Mouse (Mus musculus): ENCODE data around the gene Cdh22. TPM values are rescaled to one million over a fixed set of nuclear protein-coding genes. Genes with fewer than 3 reads are reported as not detected.

Gene Cdh22
- polyA plus RNA-seq, 1 experiment from 2014 or later = 0.50 TPM

GRCm38 (mm10) chr2:165253867-165254266 lies 19.2 kb upstream of the Cdh22 start:
- Histone ChIP-seq H3K9ac (ENCODE audit: low read depth, low read length) (no peak overlapping the region), H3K9me3 (ENCODE audit: control insufficient read depth, low read length) (no peaks in the 10 kb centered on the region), H3K27me3 (replicated peaks; ENCODE audit: control insufficient read depth, insufficient read depth, low read length) (peaks cover 12% of the 10 kb centered on the region), H3K4me2 (ENCODE audit: low read depth, low read length) (no peak overlapping the region), H3K36me3 (ENCODE audit: control insufficient read depth, insufficient read depth, low read length) (no peaks in the 10 kb centered on the region), H3K4me3 (ENCODE audit: low read length) (no peak overlapping the region), H3K4me1 (ENCODE audit: control insufficient read depth, insufficient read depth, low read length) (no peaks in the 10 kb centered on the region), H3K27ac (ENCODE audit: low read length) (no peak overlapping the region)
- ATAC-seq = no peak
- 7% methylated on average over 10 of the region's 10 CpGs for WGBS

DNA sequence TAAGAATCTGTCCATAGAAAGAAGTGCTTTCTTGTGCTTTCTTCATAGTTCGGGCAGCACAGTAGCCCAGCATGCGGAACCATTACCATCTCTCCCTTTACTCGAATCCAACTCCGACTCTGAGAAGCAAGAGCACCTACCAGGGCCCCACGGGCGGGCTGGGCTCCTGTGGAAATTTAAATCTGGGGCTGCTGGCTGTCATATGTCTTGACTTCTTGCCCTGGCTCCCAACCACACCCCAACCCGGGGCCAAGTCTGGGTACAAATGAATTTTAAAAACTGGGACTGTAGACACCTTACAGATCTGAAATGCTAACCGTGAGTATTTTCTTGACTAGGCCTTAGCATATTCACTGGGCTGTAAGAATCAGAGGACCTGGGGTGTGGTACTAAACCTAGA lies 18.6 kb upstream of the Cdh22 start:
- no peak overlapping the region for H3K27ac ChIP-seq (ENCODE audit: low read length)
- H3K4me2 ChIP-seq (ENCODE audit: low read depth, low read length) = no peak overlapping the region
- no peaks in the 10 kb centered on the region for H3K9me3 ChIP-seq (ENCODE audit: control insufficient read depth, low read length)
- H3K36me3 ChIP-seq (ENCODE audit: control insufficient read depth, insufficient read depth, low read length) = no peaks in the 10 kb centered on the region
- no peaks in the 10 kb centered on the region for H3K4me1 ChIP-seq (ENCODE audit: control insufficient read depth, insufficient read depth, low read length)
- H3K9ac ChIP-seq (ENCODE audit: low read depth, low read length) = no peak overlapping the region
- 74% methylated on average over 8 of the region's 8 CpGs for WGBS
- H3K4me3 ChIP-seq (ENCODE audit: low read length) = no peak overlapping the region
- no peak for ATAC-seq
- H3K27me3 ChIP-seq (replicated peaks; ENCODE audit: control insufficient read depth, insufficient read depth, low read length) = peaks cover 13% of the 10 kb centered on the region

DNA sequence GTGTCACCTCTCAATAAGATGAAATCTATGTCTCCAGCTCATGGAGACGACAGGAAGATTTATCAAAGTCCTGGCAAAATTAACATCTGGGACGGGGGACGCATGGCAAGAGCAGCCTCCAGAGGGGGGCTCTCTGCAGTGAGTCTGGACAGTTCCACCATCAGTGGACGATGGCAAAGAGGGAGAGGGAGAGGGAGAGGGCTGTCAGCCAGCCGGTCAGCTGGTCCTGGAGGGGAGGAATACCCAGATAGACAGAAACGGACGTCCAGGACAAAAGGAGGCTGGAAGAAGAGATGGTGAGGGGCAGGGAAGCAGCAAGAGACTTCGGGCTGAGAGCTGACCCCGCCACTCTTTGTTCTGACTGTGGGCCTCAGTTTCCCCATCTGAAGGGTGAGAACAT lies 18.1 kb upstream of the Cdh22 start:
- H3K4me3 ChIP-seq (ENCODE audit: low read length) = no peak overlapping the region
- no peak for ATAC-seq

DNA sequence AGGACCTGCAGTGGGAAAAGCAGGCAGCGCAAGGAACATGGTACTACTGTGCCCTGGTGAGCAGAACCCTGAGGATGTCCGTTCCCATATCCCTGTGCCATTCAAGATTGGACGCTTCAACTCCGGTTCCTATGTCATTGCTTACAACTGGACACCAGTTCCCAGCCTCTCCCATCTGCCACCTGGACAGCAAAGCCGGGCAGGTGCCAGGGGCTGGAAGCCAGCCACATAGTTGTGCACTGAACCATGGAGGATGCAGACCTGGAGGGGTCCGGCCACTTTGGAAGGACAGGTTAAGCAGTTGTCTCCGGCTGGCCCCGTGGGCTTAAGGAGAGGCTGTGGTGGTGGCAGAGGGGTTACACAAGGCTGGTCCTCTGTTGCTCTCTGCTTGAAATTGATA lies 17.7 kb upstream of the Cdh22 start:
- H3K9me3 ChIP-seq (ENCODE audit: control insufficient read depth, low read length) = no peaks in the 10 kb centered on the region
- H3K9ac ChIP-seq (ENCODE audit: low read depth, low read length) = no peak overlapping the region
- H3K36me3 ChIP-seq (ENCODE audit: control insufficient read depth, insufficient read depth, low read length) = no peaks in the 10 kb centered on the region
- H3K27me3 ChIP-seq (replicated peaks; ENCODE audit: control insufficient read depth, insufficient read depth, low read length) = peaks cover 15% of the 10 kb centered on the region
- no peaks in the 10 kb centered on the region for H3K4me1 ChIP-seq (ENCODE audit: control insufficient read depth, insufficient read depth, low read length)
- no peak for ATAC-seq
- WGBS = 82% methylated on average over 8 of the region's 8 CpGs
- no peak overlapping the region for H3K27ac ChIP-seq (ENCODE audit: low read length)
- no peak overlapping the region for H3K4me3 ChIP-seq (ENCODE audit: low read length)
- no peak overlapping the region for H3K4me2 ChIP-seq (ENCODE audit: low read depth, low read length)

More for the DNA sequence above, 18.1 kb upstream of the Cdh22 start:
- Histone ChIP-seq H3K9me3 (ENCODE audit: control insufficient read depth, low read length) (no peaks in the 10 kb centered on the region), H3K4me1 (ENCODE audit: control insufficient read depth, insufficient read depth, low read length) (no peaks in the 10 kb centered on the region), H3K36me3 (ENCODE audit: control insufficient read depth, insufficient read depth, low read length) (no peaks in the 10 kb centered on the region), H3K9ac (ENCODE audit: low read depth, low read length) (no peak overlapping the region), H3K27me3 (replicated peaks; ENCODE audit: control insufficient read depth, insufficient read depth, low read length) (peaks cover 15% of the 10 kb centered on the region), H3K4me2 (ENCODE audit: low read depth, low read length) (no peak overlapping the region), H3K27ac (ENCODE audit: low read length) (no peak overlapping the region)
- 48% methylated on average over 9 of the region's 9 CpGs for WGBS

DNA sequence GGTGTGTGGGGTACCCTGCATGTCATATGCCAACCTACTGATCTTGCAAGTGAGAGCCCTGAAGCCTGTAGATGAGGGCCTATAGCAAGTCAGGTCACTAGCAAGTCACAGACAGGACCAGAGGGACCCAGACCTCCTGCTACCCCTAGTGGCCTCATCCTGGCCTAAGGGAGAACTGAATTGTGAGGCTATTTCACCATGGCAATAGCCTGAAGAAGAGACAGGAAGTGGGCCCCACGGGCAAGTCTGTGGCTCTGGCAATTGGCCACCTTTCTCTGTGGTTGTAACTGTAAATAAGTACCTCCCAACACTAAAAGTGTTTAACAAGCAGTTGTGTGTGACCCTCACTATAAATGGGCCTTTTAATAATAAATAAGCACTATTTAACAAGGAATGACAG lies 16.2 kb upstream of the Cdh22 start:
- Histone ChIP-seq H3K4me1 (ENCODE audit: control insufficient read depth, insufficient read depth, low read length) (no peaks in the 10 kb centered on the region), H3K27ac (ENCODE audit: low read length) (no peak overlapping the region), H3K9me3 (ENCODE audit: control insufficient read depth, low read length) (no peaks in the 10 kb centered on the region), H3K36me3 (ENCODE audit: control insufficient read depth, insufficient read depth, low read length) (no peaks in the 10 kb centered on the region), H3K27me3 (replicated peaks; ENCODE audit: control insufficient read depth, insufficient read depth, low read length) (peaks cover 19% of the 10 kb centered on the region), H3K4me3 (ENCODE audit: low read length) (no peak overlapping the region), H3K4me2 (ENCODE audit: low read depth, low read length) (no peak overlapping the region), H3K9ac (ENCODE audit: low read depth, low read length) (no peak overlapping the region)
- 45% methylated on average over 1 of the region's 1 CpGs for WGBS
- ATAC-seq = no peak

- Histone ChIP-seq H3K36me3 (ENCODE audit: control insufficient read depth, insufficient read depth, low read length) (no peaks in the 10 kb centered on the region), H3K27me3 (replicated peaks; ENCODE audit: control insufficient read depth, insufficient read depth, low read length) (peaks cover 24% of the 10 kb centered on the region), H3K4me2 (ENCODE audit: low read depth, low read length) (no peak overlapping the region), H3K9me3 (ENCODE audit: control insufficient read depth, low read length) (no peaks in the 10 kb centered on the region), H3K4me3 (ENCODE audit: low read length) (no peak overlapping the region), H3K9ac (ENCODE audit: low read depth, low read length) (no peak overlapping the region), H3K27ac (ENCODE audit: low read length) (no peak overlapping the region), H3K4me1 (ENCODE audit: control insufficient read depth, insufficient read depth, low read length) (no peaks in the 10 kb centered on the region)
- peak; percentile 56; the same call in 1 of the 2 replicates for ATAC-seq
- WGBS = 31% methylated on average over 3 of the region's 3 CpGs
These were observed 14.3 kb upstream of the Cdh22 start for GRCm38 (mm10) chr2:165248967-165249366.

DNA sequence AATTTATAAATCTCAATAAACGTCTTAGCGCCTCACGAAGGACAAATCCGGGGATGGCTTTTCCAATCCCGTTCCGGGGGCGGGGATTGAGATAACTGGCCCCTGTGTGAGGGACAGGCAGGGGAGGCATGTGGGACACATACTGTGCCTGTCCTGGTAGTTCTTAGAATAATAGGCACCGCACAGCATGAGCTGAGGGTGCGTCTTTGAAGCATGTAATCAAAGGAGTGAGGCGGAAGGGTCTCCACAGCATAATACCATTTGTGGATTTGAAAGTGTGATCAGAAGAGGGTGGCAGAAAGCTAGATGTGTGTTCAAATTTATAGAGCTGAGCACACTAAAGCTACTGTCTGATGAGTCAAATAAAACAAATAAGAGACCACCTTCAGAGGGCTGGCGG lies 11.7 kb upstream of the Cdh22 start:
- no peak overlapping the region for H3K9ac ChIP-seq (ENCODE audit: low read depth, low read length)
- no peak overlapping the region for H3K4me3 ChIP-seq (ENCODE audit: low read length)
- no peaks in the 10 kb centered on the region for H3K36me3 ChIP-seq (ENCODE audit: control insufficient read depth, insufficient read depth, low read length)
- ATAC-seq = no peak
- WGBS = 17% methylated on average over 11 of the region's 11 CpGs
- H3K27me3 ChIP-seq (replicated peaks; ENCODE audit: control insufficient read depth, insufficient read depth, low read length) = peaks cover 45% of the 10 kb centered on the region
- no peaks in the 10 kb centered on the region; the same call in 1 of the 2 replicates for H3K9me3 ChIP-seq (ENCODE audit: control insufficient read depth, low read length)
- no peak overlapping the region for H3K4me2 ChIP-seq (ENCODE audit: low read depth, low read length)
- no peak overlapping the region for H3K27ac ChIP-seq (ENCODE audit: low read length)
- no peaks in the 10 kb centered on the region for H3K4me1 ChIP-seq (ENCODE audit: control insufficient read depth, insufficient read depth, low read length)

- no peak overlapping the region for H3K27ac ChIP-seq (ENCODE audit: low read length)
- H3K4me2 ChIP-seq (ENCODE audit: low read depth, low read length) = no peak overlapping the region
- H3K9ac ChIP-seq (ENCODE audit: low read depth, low read length) = no peak overlapping the region
- H3K4me1 ChIP-seq (ENCODE audit: control insufficient read depth, insufficient read depth, low read length) = no peaks in the 10 kb centered on the region
- no peaks in the 10 kb centered on the region; the same call in 1 of the 2 replicates for H3K9me3 ChIP-seq (ENCODE audit: control insufficient read depth, low read length)
- no peak overlapping the region for H3K4me3 ChIP-seq (ENCODE audit: low read length)
- H3K27me3 ChIP-seq (replicated peaks; ENCODE audit: control insufficient read depth, insufficient read depth, low read length) = peaks cover 71% of the 10 kb centered on the region
- H3K36me3 ChIP-seq (ENCODE audit: control insufficient read depth, insufficient read depth, low read length) = no peaks in the 10 kb centered on the region
- 3% methylated on average over 11 of the region's 11 CpGs for WGBS
- no peak for ATAC-seq
These were observed 8.6 kb upstream of the Cdh22 start for GRCm38 (mm10) chr2:165243122-165243720.

- Histone ChIP-seq H3K9me3 (ENCODE audit: control insufficient read depth, low read length) (no peaks in the 10 kb centered on the region; the same call in 1 of the 2 replicates), H3K4me2 (ENCODE audit: low read depth, low read length) (no peak overlapping the region), H3K4me3 (ENCODE audit: low read length) (no peak overlapping the region), H3K4me1 (ENCODE audit: control insufficient read depth, insufficient read depth, low read length) (no peaks in the 10 kb centered on the region), H3K9ac (ENCODE audit: low read depth, low read length) (no peak overlapping the region), H3K27ac (ENCODE audit: low read length) (no peak overlapping the region), H3K27me3 (replicated peaks; ENCODE audit: control insufficient read depth, insufficient read depth, low read length) (peaks cover 71% of the 10 kb centered on the region), H3K36me3 (ENCODE audit: control insufficient read depth, insufficient read depth, low read length) (no peaks in the 10 kb centered on the region)
- ATAC-seq = no peak
- 3% methylated on average over 13 of the region's 13 CpGs for WGBS
These were observed 7.9 kb upstream of the Cdh22 start for GRCm38 (mm10) chr2:165242575-165242974.

DNA sequence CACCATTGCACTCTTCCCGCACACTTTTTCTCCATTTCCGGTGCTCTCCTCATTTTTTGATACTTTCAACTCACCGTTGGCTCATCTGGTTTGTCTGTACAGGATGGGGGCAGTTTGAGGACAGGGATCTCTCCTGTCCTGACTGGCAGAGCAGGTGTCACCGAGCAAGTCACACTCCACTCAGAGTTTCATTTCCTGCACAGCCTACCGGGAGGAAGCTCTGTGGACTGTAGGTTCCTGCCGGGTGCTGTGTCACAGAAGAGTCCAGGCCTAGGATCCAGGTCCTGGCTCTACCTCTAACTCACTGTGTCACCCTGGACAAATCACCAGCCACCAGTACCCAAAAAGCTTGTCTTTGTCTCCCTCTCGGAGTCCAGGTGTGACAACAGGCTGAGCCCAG lies 7.1 kb upstream of the Cdh22 start:
- H3K27me3 ChIP-seq (replicated peaks; ENCODE audit: control insufficient read depth, insufficient read depth, low read length) = peaks cover 75% of the 10 kb centered on the region
- H3K4me2 ChIP-seq (ENCODE audit: low read depth, low read length) = no peak overlapping the region
- H3K27ac ChIP-seq (ENCODE audit: low read length) = no peak overlapping the region
- no peak overlapping the region for H3K4me3 ChIP-seq (ENCODE audit: low read length)
- no peaks in the 10 kb centered on the region; the same call in 1 of the 2 replicates for H3K9me3 ChIP-seq (ENCODE audit: control insufficient read depth, low read length)
- H3K9ac ChIP-seq (ENCODE audit: low read depth, low read length) = no peak overlapping the region
- no peaks in the 10 kb centered on the region for H3K36me3 ChIP-seq (ENCODE audit: control insufficient read depth, insufficient read depth, low read length)
- H3K4me1 ChIP-seq (ENCODE audit: control insufficient read depth, insufficient read depth, low read length) = no peaks in the 10 kb centered on the region
- 60% methylated on average over 7 of the region's 7 CpGs for WGBS
- no peak for ATAC-seq

Data from intestine, embryonic 16.5 days (tissue).